8 mouse cellular contexts compared by ENCODE assay signal in the genomic region with DNA sequence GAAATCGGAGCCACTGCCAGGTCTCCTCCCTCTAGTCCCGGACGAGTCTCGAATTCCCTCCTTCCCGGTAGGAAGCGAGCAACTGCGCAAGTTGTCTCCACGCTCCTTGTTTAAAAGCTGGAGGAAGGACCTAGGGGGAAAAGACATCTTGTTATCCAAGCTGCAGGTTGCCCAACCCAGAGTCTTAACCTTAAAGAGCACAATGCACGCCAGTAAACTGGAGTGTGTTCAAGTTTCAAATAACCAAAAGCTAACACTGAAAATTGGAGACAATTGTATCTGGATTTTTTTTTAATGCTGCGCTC. TPM values are rescaled to one million over a fixed set of nuclear protein-coding genes. Genes with fewer than 3 reads are reported as not detected.
DNase-seq lines count a peak whose midpoint lies in the region; ATAC-seq and TF ChIP-seq lines count a peak whose summit lies in the region.

No protein-coding gene starts in this region.

- H3K27me3 ChIP-seq in lung, embryonic 14.5 days (ENCODE audit: insufficient read depth, low read length): peaks cover 11% of the 10 kb centered on the region; the same call in 1 of the 2 replicates
- H3K27me3 ChIP-seq in forebrain, embryonic 10.5 days (ENCODE audit: poor library complexity, severe bottlenecking): peaks cover 33% of the 10 kb centered on the region
- peaks cover 21% of the 10 kb centered on the region for H3K27me3 ChIP-seq in limb, embryonic 12.5 days
- H3K27me3 ChIP-seq in neural tube, embryonic 15.5 days (replicated peaks): no peaks in the 10 kb centered on the region; the same call in 1 of the 2 replicates

- H3K36me3 ChIP-seq in lung, embryonic 14.5 days (ENCODE audit: insufficient read depth): no peaks in the 10 kb centered on the region
- no peaks in the 10 kb centered on the region; the same call in 1 of the 2 replicates for H3K36me3 ChIP-seq in forebrain, embryonic 10.5 days (replicated peaks)
- no peaks in the 10 kb centered on the region for H3K36me3 ChIP-seq in limb, embryonic 12.5 days
- no peaks in the 10 kb centered on the region for H3K36me3 ChIP-seq in neural tube, embryonic 15.5 days

- H3K9me3 ChIP-seq in lung, embryonic 14.5 days (ENCODE audit: low read depth, low read length): no peaks in the 10 kb centered on the region
- peaks cover 4% of the 10 kb centered on the region; the same call in 1 of the 2 replicates for H3K9me3 ChIP-seq in forebrain, embryonic 10.5 days
- H3K9me3 ChIP-seq in limb, embryonic 12.5 days: no peaks in the 10 kb centered on the region
- no peaks in the 10 kb centered on the region for H3K9me3 ChIP-seq in neural tube, embryonic 15.5 days (replicated peaks)

- no peak for DNase-seq in lung, embryonic 14.5 days
- no peak for DNase-seq in lung, postnatal 14 days
- DNase-seq in forebrain, embryonic 10.5 days (ENCODE audit: extremely low spot score, low spot score): no peak
- DNase-seq in retina, postnatal 1 day: no peak
- no peak for DNase-seq in spleen, postnatal 36 days (ENCODE audit: low spot score in 2 of 2)
- no peak for DNase-seq in adrenal gland, adult (ENCODE audit: inconsistent age in 2 of 2, low spot score in 1 of 2)

- no peak for TF ChIP-seq CTCF in lung, embryonic 14.5 days (IDR thresholded peaks at IDR 0.05; ENCODE audit: low read depth)

- H3K4me3 ChIP-seq in lung, embryonic 14.5 days (ENCODE audit: low read depth, low read length): peak overlapping the region; percentile 70
- peak overlapping the region; percentile 71 for H3K4me3 ChIP-seq in forebrain, embryonic 10.5 days
- H3K4me3 ChIP-seq in limb, embryonic 12.5 days (replicated peaks): peak overlapping the region; percentile 67
- H3K4me3 ChIP-seq in neural tube, embryonic 15.5 days (replicated peaks): peak overlapping the region; percentile 69

- no peak for ATAC-seq in lung, embryonic 14.5 days (ENCODE audit: insufficient read depth)
- ATAC-seq in limb, embryonic 12.5 days (ENCODE audit: insufficient number of reproducible peaks, insufficient read depth, low FRiP score, low TSS enrichment, low read depth): peak; percentile 28; the same call in 1 of the 2 replicates
- no peak; the same call in 1 of the 2 replicates for ATAC-seq in neural tube, embryonic 15.5 days (ENCODE audit: low FRiP score)

- peak overlapping the region; percentile 70; the same call in 1 of the 2 replicates for H3K27ac ChIP-seq in lung, embryonic 14.5 days (ENCODE audit: low read depth)
- peak overlapping the region; percentile 86 for H3K27ac ChIP-seq in forebrain, embryonic 10.5 days
- peak overlapping the region; percentile 84 for H3K27ac ChIP-seq in limb, embryonic 12.5 days
- H3K27ac ChIP-seq in neural tube, embryonic 15.5 days (replicated peaks): peak overlapping the region; percentile 80

- peak overlapping the region; percentile 98 for H3K4me2 ChIP-seq in lung, embryonic 14.5 days
- peak overlapping the region; percentile 94 for H3K4me2 ChIP-seq in limb, embryonic 12.5 days
- peak overlapping the region; percentile 88 for H3K4me2 ChIP-seq in neural tube, embryonic 15.5 days

- H3K4me1 ChIP-seq in lung, embryonic 14.5 days (ENCODE audit: insufficient read depth): peaks cover 12% of the 10 kb centered on the region; the same call in 1 of the 2 replicates
- H3K4me1 ChIP-seq in forebrain, embryonic 10.5 days: peaks cover 38% of the 10 kb centered on the region
- H3K4me1 ChIP-seq in limb, embryonic 12.5 days (replicated peaks): peaks cover 13% of the 10 kb centered on the region
- H3K4me1 ChIP-seq in neural tube, embryonic 15.5 days: peaks cover 26% of the 10 kb centered on the region

- H3K9ac ChIP-seq in lung, embryonic 14.5 days: peak overlapping the region; percentile 23; the same call in 1 of the 2 replicates
- H3K9ac ChIP-seq in limb, embryonic 12.5 days (replicated peaks): peak overlapping the region; percentile 70
- peak overlapping the region; percentile 22; the same call in 1 of the 2 replicates for H3K9ac ChIP-seq in neural tube, embryonic 15.5 days (replicated peaks)

- 4% methylated on average over 10 of the region's 10 CpGs for WGBS in lung, embryonic 14.5 days
- WGBS in forebrain, embryonic 10.5 days: 6% methylated on average over 10 of the region's 10 CpGs
- WGBS in limb, embryonic 12.5 days: 4% methylated on average over 10 of the region's 10 CpGs
- 4% methylated on average over 10 of the region's 10 CpGs for WGBS in neural tube, embryonic 15.5 days

RNA-seq across cellular contexts. Expression of a gene that starts 0.3 kb away (rescaled TPM):
- 9.9 and 10.7 TPM in 2 replicates for polyA plus RNA-seq in lung, embryonic 14.5 days (2014; fragmentation: Nextera tagmentation; extraction: Ambion mirVana)
- polyA plus RNA-seq in forebrain, embryonic 10.5 days (2016; fragmentation: Nextera tagmentation; extraction: Ambion mirVana): 4.5 and 6.7 TPM in 2 replicates
- polyA plus RNA-seq in limb, embryonic 12.5 days (2016; fragmentation: Nextera tagmentation; extraction: Ambion mirVana): 8.9 and 10.9 TPM in 2 replicates
- 12.2 and 12.7 TPM in 2 replicates for polyA plus RNA-seq in neural tube, embryonic 15.5 days (2015; fragmentation: Nextera tagmentation; extraction: Ambion mirVana)

RNA-seq across cellular contexts. Expression of a gene that starts 55.9 kb away (rescaled TPM):
- 26.8 and 29.0 TPM in 2 replicates for polyA plus RNA-seq in lung, embryonic 14.5 days (2014; fragmentation: Nextera tagmentation; extraction: Ambion mirVana)
- 21.5 and 22.0 TPM in 2 replicates for polyA plus RNA-seq in forebrain, embryonic 10.5 days (2016; fragmentation: Nextera tagmentation; extraction: Ambion mirVana)
- 31.9 and 35.5 TPM in 2 replicates for polyA plus RNA-seq in limb, embryonic 12.5 days (2016; fragmentation: Nextera tagmentation; extraction: Ambion mirVana)
- 15.2 and 16.7 TPM in 2 replicates for polyA plus RNA-seq in neural tube, embryonic 15.5 days (2015; fragmentation: Nextera tagmentation; extraction: Ambion mirVana)
